Mouse (Mus musculus) heart, postnatal 36 days (tissue): Measurements from ENCODE around the gene Clk2. TPM values are rescaled to one million over a fixed set of nuclear protein-coding genes. Genes with fewer than 3 reads are reported as not detected.

ENCODE experiments used
- DNase-seq, 2 experiments: peaks; one replicate each; pipeline ENCODE4 v3.0.0; 2021 to 2022
- intact Hi-C: fragments of 180-260 bp; cut with DNase I; formaldehyde crosslinking; loops from one replicate; pipeline ENCODE4 v1.15.1; 2025
- total RNA-seq, 2 experiments: library from RNA; stranded (reverse); gene quantifications; 2 replicates each; pipeline ENCODE4 v1.2.3; 2021

The Clk2 gene
- total RNA-seq, 2 experiments from 2014 or later = 15.8 to 19.9 TPM

GRCm38 (mm10) chr3:89187197-89187596 is 22.6 kb downstream of the Clk2 start:
- intact Hi-C loops = no loop called here
- DNase-seq = no peak

GRCm38 (mm10) chr3:89187690-89188477 is 23.3 kb downstream of the Clk2 start:
- intact Hi-C loops = no loop called here
- DNase-seq = no peak

- DNase-seq = no peak
- intact Hi-C loops = no loop called here
Measured at GRCm38 (mm10) chr3:89188478-89188875, 23.9 kb downstream of the Clk2 start.

GRCm38 (mm10) chr3:89190436-89190835 is 25.8 kb downstream of the Clk2 start:
- intact Hi-C loops = no loop called here

GRCm38 (mm10) chr3:89193351-89193750 is 28.8 kb downstream of the Clk2 start:
- DNase-seq = no peak
- intact Hi-C loops = no loop called here

More at GRCm38 (mm10) chr3:89190436-89190835, 25.8 kb downstream of the Clk2 start:
- no peak for DNase-seq

- intact Hi-C loops = no loop called here
- DNase-seq = no peak
Measured at GRCm38 (mm10) chr3:89193853-89194252, 29.3 kb downstream of the Clk2 start.

GRCm38 (mm10) chr3:89195979-89196877 is 31.6 kb downstream of the Clk2 start:
- DNase-seq = peak; percentile 84 to 86
- intact Hi-C loops = loop anchor here (2.0 kb wide), 1 partner anchor 19 kb away; the partner anchor contains the start of gene Thbs3

GRCm38 (mm10) chr3:89199839-89200238 is 35.2 kb downstream of the Clk2 start:
- intact Hi-C loops = no loop called here
- no peak for DNase-seq

- intact Hi-C loops = no loop called here
- peak; percentile 87 to 88 for DNase-seq
Measured at GRCm38 (mm10) chr3:89202253-89203141, 37.9 kb downstream of the Clk2 start, which contains the start of gene Gba. Gene Gba (plus strand): TSS chr3:89202928.

GRCm38 (mm10) chr3:89203142-89203514 is 38.5 kb downstream of the Clk2 start:
- intact Hi-C loops = no loop called here

GRCm38 (mm10) chr3:89206079-89206478 is 41.5 kb downstream of the Clk2 start:
- intact Hi-C loops = no loop called here
- no peak for DNase-seq

More at GRCm38 (mm10) chr3:89203142-89203514, 38.5 kb downstream of the Clk2 start:
- no peak for DNase-seq

- intact Hi-C loops = no loop called here
- no peak for DNase-seq
Measured at GRCm38 (mm10) chr3:89206695-89207094, 42.1 kb downstream of the Clk2 start.

- intact Hi-C loops = no loop called here
Measured at GRCm38 (mm10) chr3:89208075-89208657, 43.6 kb downstream of the Clk2 start.

GRCm38 (mm10) chr3:89208736-89209135 is 44.1 kb downstream of the Clk2 start:
- intact Hi-C loops = no loop called here
- DNase-seq = no peak

More at GRCm38 (mm10) chr3:89208075-89208657, 43.6 kb downstream of the Clk2 start:
- DNase-seq = no peak

- DNase-seq = no peak
- intact Hi-C loops = no loop called here
Measured at GRCm38 (mm10) chr3:89209731-89210130, 45.1 kb downstream of the Clk2 start.

GRCm38 (mm10) chr3:89210162-89210561 is 45.6 kb downstream of the Clk2 start:
- DNase-seq = no peak
- intact Hi-C loops = no loop called here

GRCm38 (mm10) chr3:89210731-89211130 is 46.1 kb downstream of the Clk2 start:
- peak in 1 of 2 experiments; percentile 38 for DNase-seq
- intact Hi-C loops = no loop called here

GRCm38 (mm10) chr3:89213803-89214530 is 49.4 kb downstream of the Clk2 start:
- intact Hi-C loops = loop anchor here (2.0 kb wide), 1 partner anchor 17 kb away; no protein-coding TSS in a partner anchor
- DNase-seq = peak; percentile 94
